In the genomic region with DNA sequence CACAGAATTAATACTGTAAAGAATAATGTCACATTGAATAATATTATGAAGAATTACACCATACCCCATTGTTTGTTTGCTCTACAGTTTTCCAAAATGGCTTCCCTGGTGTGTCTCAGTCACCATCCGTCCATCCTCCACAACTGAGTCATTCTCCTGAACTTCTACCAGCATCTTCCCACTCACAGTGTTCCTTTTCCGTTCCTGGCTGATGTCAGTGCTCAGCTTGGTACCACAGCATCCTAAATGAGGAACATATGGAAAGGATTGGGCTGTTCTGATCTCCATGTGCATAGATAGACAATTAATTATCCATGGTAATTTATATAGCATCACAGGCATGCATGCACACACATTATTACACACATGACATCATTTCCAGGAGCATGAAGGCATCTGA, we compare ENCODE assay signal across 27 mouse cellular contexts.
DNase-seq lines count a peak whose midpoint lies in the region; ATAC-seq lines count a peak whose summit lies in the region.
"Had no signal": no experiment of that assay in that cellular context is flagged by ENCODE, and none has a peak within 500 bp of the region (broad histone marks: within the 10 kb centered on the region; RNA-seq: fewer than 3 reads in every experiment).

No protein-coding gene starts in this region.

- H3K27ac ChIP-seq in heart, embryonic 11.5 days (ENCODE audit: low read depth, low read length) = no peak overlapping the region
- H3K27ac ChIP-seq: embryonic facial prominence, embryonic 12.5 days; embryonic facial prominence, embryonic 15.5 days; heart, embryonic 15.5 days; hindbrain, embryonic 10.5 days; hindbrain, embryonic 13.5 days; intestine, embryonic 15.5 days had no signal

- no peaks in the 10 kb centered on the region for H3K4me1 ChIP-seq in heart, embryonic 11.5 days (ENCODE audit: control insufficient read depth, insufficient read depth, low read length)
- H3K4me1 ChIP-seq: embryonic facial prominence, embryonic 12.5 days; embryonic facial prominence, embryonic 15.5 days; heart, embryonic 12.5 days; heart, embryonic 15.5 days; hindbrain, embryonic 10.5 days; hindbrain, embryonic 13.5 days; intestine, embryonic 15.5 days had no signal

- no peaks in the 10 kb centered on the region for H3K36me3 ChIP-seq in heart, embryonic 11.5 days (ENCODE audit: control insufficient read depth, insufficient read depth, low read length)
- H3K36me3 ChIP-seq: embryonic facial prominence, embryonic 12.5 days; embryonic facial prominence, embryonic 15.5 days; heart, embryonic 12.5 days; heart, embryonic 15.5 days; hindbrain, embryonic 10.5 days; hindbrain, embryonic 13.5 days; intestine, embryonic 15.5 days had no signal

- 60% methylated on average over 2 of the region's 2 CpGs for WGBS in heart, embryonic 11.5 days (ENCODE audit: insufficient replicate concordance)

- no peak overlapping the region for H3K9ac ChIP-seq in heart, embryonic 11.5 days (ENCODE audit: low read depth, low read length)
- H3K9ac ChIP-seq: embryonic facial prominence, embryonic 12.5 days; embryonic facial prominence, embryonic 15.5 days; forebrain, postnatal 0 days; heart, embryonic 12.5 days; heart, embryonic 15.5 days; hindbrain, embryonic 13.5 days; intestine, embryonic 15.5 days had no signal

- ATAC-seq in heart, embryonic 11.5 days (replicated peaks; ENCODE audit: insufficient number of reproducible peaks, low FRiP score, low TSS enrichment) = no peak
- ATAC-seq: activated CD4-positive, CD25-positive, alpha-beta regulatory T cell, adult 4 months; CD4-positive, CD25-positive, alpha-beta regulatory T cell, adult 4 months; forebrain, embryonic 14.5 days; forebrain, postnatal 0 days; hindbrain, embryonic 16.5 days; intestine, embryonic 15.5 days had no signal

- no peaks in the 10 kb centered on the region for H3K9me3 ChIP-seq in heart, embryonic 11.5 days (replicated peaks; ENCODE audit: control insufficient read depth, low read length)
- H3K9me3 ChIP-seq: embryonic facial prominence, embryonic 12.5 days; embryonic facial prominence, embryonic 15.5 days; heart, embryonic 12.5 days; heart, embryonic 15.5 days; hindbrain, embryonic 10.5 days; hindbrain, embryonic 13.5 days; intestine, embryonic 15.5 days had no signal

- H3K4me3 ChIP-seq in heart, embryonic 11.5 days (ENCODE audit: low read depth, low read length) = no peak overlapping the region
- H3K4me3 ChIP-seq: embryonic facial prominence, embryonic 12.5 days; embryonic facial prominence, embryonic 15.5 days; heart, embryonic 12.5 days; heart, embryonic 15.5 days; hindbrain, embryonic 10.5 days; hindbrain, embryonic 13.5 days; intestine, embryonic 15.5 days had no signal

- no peaks in the 10 kb centered on the region for H3K27me3 ChIP-seq in heart, embryonic 11.5 days (ENCODE audit: control insufficient read depth, insufficient read depth, low read length)
- H3K27me3 ChIP-seq: embryonic facial prominence, embryonic 12.5 days; heart, embryonic 12.5 days; heart, embryonic 15.5 days; intestine, embryonic 15.5 days had no signal

- H3K4me2 ChIP-seq in heart, embryonic 11.5 days = no peak overlapping the region
- H3K4me2 ChIP-seq: embryonic facial prominence, embryonic 12.5 days; embryonic facial prominence, embryonic 15.5 days; heart, embryonic 12.5 days; heart, embryonic 15.5 days; hindbrain, embryonic 13.5 days; intestine, embryonic 15.5 days had no signal

- peak; percentile 4 for DNase-seq in heart, adult 11 months
- peak; percentile 36 for DNase-seq in right cerebral cortex, adult 18-20 months
- no peak for DNase-seq in right cerebral cortex, postnatal 14 days
- peak; percentile 84 for DNase-seq in brain, adult 2 months (ENCODE audit: low read depth, low spot score)
- no peak for DNase-seq in T-cell, adult 2 months (ENCODE audit: low spot score)
- DNase-seq: adrenal gland, adult 8-10 months; adrenal gland, postnatal 25 days; cerebellum, adult 18-20 months; cerebellum, adult 9-10 months; cerebellum, postnatal 14 days; forebrain, postnatal 0 days; gastrocnemius, postnatal 10 days; gastrocnemius, postnatal 36 days; heart, postnatal 10 days; heart, postnatal 36 days had no signal

Comparison
In these comparisons a context has a peak if more than half of its experiments do, and no peak if none do; other contexts are left out.
1. DNase-seq: peak in heart, adult 11 months (single experiment), right cerebral cortex, adult 18-20 months (single experiment) and brain, adult 2 months (single experiment); none in right cerebral cortex, postnatal 14 days (single experiment) and T-cell, adult 2 months (single experiment).